Mouse (Mus musculus): Measurements from ENCODE around the gene Ddx41.

Ddx41 gene

DNA sequence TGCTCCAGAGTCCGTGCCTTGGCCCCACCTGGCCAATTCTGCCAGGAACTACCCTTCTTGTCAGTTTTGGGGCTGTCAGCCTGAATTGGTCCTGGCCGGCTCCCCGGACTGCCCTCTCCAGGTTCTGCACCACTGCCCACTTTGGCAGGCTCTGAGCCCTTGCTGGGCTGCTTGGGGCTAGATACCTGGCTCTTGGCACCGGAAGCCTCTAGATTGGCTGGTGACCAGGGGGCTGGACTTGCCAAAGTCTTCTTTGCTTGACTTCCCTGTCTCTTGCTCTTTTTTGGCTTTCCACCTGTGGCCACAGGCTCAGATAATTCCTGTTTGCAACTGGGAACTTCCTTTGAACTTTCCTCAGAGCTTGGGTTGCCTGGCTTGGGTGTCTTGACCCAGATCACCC lies 6.4 kb upstream of the Ddx41 start:
- DNase-seq (ENCODE audit: low spot score in 2 of 2) = no peak

DNA sequence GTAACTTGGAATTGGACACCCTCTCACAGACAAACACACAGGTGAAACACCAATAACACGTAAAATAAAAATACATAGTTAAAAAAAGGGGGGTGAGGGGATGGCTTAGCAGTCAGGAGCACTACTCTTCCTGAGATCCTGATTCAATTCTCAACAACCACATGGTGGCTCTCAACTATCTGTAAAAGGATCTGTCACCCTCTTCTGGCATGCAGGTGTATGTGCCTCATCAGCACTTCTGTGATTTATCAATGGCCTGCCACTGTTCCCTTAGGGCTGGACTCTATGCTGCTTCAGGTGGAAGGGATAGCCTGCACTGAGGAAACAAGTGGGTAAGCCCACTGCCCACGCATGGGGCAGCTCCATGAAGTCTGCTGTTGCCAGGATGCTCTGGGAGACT lies 4.5 kb upstream of the Ddx41 start:
- DNase-seq (ENCODE audit: low spot score in 2 of 2) = no peak

DNA sequence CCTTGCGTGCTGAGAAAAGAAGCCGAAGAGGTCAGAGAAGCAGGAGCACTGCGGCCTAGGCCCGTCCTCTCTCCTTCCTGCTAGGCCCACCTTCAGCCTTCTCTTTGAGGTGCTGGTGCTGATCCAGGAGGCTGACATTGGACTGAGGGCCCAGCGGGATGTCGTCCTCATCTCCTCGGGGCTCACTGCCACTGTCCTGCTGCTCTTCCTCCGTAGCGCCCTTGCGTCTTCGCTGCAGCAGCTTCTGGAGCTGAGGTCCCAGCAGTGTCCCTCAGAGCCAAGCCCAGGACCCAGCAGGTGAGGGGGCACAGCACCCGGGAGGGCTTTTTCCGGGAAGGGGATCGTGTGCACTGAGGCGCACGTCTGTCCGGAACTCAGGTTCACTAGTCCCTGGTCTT lies 663 bp downstream of the Ddx41 start:
- no peak for DNase-seq (ENCODE audit: low spot score in 2 of 2)

GRCm38 (mm10) chr13:55535191-55535590 lies 1.3 kb downstream of the Ddx41 start:
- no peak for DNase-seq (ENCODE audit: low spot score in 2 of 2)

- no peak for DNase-seq (ENCODE audit: low spot score in 2 of 2)
These were observed 7.1 kb downstream of the Ddx41 start, which contains the start of gene Dok3 for GRCm38 (mm10) chr13:55529198-55529915. Gene Dok3, minus strand, starts transcription at chr13:55529296.

DNA sequence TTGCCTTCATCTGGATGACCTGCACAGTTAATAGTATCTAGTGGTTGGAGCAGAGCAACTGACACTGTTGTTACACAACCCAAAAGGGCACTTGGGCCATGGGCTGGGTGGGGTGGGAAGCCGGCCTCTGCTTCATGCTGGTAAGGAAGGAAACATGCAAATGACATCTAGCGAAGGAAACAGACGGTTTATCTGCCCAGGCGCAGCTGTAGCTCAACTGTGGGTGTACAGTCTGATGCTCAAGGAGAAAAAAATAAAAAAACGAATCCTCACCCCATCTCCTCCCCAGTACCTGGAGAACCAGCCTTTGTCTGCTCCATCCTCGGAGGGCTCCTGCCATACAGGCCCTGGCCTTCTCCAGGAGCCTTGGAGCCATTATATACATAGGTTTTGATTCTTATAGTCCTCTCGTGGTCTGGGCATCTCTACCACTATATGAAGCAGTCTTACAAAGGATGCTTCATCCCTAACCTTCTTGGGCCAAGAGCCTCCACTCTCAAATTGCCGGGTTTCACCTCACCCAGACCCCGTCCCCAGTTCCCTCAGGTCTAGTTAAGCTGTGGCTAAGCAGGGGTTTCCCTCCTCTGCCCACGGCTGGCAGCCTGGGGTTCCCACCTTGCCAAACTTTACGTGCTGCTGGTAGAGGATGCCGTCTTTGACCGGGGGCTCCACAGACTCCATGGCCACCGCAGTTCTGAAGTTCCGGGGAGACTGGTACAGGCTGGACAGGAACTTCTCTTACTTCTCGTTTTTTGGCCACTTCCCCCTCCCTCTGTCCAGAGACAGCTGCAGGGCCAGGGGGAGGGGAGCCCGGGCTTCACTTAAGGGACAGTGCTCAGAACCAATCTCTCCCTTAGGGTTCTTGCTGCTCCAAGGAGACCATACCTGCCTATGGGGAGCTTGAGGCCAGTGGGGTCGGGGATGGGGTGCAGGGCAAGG lies 8.4 kb downstream of the Ddx41 start:
- no peak for DNase-seq (ENCODE audit: low spot score in 2 of 2)

DNA sequence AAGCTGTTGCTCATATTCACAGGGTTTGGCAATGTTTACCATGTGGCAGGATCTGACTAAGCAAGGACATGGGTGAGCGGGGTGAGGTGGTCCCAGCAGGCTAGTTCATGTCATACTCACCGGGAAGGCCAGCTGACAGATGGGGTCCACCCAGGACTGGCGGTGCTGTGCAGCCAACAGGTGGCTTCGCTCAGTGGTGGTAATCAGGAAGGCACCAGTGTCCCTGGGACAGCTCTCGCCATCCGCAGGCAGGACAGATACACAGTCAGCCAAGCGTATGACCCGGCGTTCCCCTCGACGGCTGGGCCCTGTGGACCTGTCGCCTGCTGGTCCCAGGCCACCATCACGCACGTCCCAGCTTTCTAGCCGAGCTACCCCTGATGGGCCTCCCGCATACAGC lies 9.2 kb downstream of the Ddx41 start:
- no peak for DNase-seq (ENCODE audit: low spot score in 2 of 2)

GRCm38 (mm10) chr13:55525733-55526553 lies 10.5 kb downstream of the Ddx41 start:
- no peak for DNase-seq (ENCODE audit: low spot score in 2 of 2)

DNA sequence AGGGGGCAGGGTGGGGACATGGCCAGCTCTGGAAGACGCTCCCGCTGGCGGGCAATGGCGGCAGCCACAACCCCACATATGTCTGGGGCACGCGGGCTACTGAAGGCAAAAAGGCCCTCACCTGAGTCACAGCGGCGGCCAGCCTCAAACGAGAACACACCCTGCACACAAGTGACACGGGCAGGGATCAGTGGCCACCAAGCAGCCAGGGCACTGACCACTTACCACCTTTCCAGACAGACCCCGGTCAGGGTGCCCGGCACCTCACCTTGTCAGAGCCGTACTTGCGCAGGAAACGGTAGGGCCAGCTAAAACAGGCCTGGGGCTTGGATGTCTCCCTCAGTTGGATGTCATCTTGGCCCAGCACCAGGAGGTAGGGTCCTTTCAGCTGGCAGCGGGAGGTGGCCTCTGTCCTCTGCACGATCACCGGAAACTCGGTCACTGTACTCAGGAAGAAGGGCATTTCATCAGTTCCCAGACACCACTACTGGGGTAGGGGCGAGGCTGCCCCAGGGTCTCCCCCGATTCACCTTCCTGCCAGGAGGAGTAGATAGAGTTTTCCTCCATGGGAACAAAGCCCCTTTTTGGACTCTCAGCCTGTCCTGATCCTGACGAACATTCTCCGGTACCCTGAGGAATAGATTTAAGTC lies 12.4 kb downstream of the Ddx41 start:
- no peak for DNase-seq (ENCODE audit: low spot score in 2 of 2)

GRCm38 (mm10) chr13:55523278-55523677 lies 13.2 kb downstream of the Ddx41 start:
- DNase-seq (ENCODE audit: low spot score in 2 of 2) = no peak

DNA sequence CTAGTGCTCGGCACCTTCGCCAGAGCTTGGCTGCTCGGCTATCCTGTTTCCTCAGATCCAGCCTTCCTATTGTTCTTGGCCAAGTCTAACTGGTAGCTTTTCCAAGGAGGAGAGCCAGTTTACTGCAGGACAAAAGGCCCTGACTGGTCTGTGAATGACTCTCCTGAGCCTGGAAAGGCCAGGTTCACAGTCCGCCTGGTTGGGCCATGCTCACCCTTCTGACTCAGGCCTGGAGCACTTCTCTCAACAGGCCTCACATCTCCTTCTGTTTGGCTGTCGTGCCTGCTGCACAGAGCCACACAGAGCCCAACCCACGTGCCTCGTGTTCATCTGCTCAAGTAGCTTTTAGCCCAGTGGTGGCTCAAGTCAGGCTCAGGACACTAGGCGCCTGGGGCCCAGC lies 13.7 kb downstream of the Ddx41 start:
- DNase-seq (ENCODE audit: low spot score in 2 of 2) = no peak

DNA sequence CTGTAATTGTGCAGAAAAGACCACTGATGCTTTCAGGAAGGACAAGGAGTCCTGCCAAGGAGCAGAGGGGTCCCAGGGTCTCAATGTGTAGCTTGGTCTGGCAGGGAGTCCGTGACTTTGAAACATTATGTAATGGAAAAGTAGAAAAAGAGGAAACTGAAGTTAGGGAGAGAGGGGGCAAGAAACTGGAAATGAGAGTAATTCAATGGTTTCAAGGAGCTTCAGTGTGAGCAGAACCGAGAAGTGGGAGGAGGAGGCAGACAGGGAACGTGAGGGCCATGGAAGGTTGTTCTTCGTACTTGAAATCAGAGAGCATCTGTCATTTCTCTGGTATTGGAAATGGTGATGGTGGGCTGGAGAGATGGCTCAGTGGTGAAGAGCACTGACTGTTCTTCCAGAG lies 16.9 kb downstream of the Ddx41 start:
- DNase-seq (ENCODE audit: low spot score in 2 of 2) = no peak

GRCm38 (mm10) chr13:55516955-55517354 lies 19.5 kb downstream of the Ddx41 start:
- peak; percentile 76 to 90 for DNase-seq (ENCODE audit: low spot score in 2 of 2)

GRCm38 (mm10) chr13:55513828-55514227 lies 22.6 kb downstream of the Ddx41 start:
- no peak for DNase-seq (ENCODE audit: low spot score in 2 of 2)

- peak; percentile 92 to 93 for DNase-seq (ENCODE audit: low spot score in 2 of 2)
These were observed 23.2 kb downstream of the Ddx41 start, which contains the start of gene Pdlim7 for GRCm38 (mm10) chr13:55513111-55513748. Gene Pdlim7, minus strand, starts transcription at chr13:55513676.

- peak in 1 of 2 experiments; percentile 63 for DNase-seq (ENCODE audit: low spot score in 2 of 2)
These were observed 24.0 kb downstream of the Ddx41 start for GRCm38 (mm10) chr13:55512379-55513031.

DNA sequence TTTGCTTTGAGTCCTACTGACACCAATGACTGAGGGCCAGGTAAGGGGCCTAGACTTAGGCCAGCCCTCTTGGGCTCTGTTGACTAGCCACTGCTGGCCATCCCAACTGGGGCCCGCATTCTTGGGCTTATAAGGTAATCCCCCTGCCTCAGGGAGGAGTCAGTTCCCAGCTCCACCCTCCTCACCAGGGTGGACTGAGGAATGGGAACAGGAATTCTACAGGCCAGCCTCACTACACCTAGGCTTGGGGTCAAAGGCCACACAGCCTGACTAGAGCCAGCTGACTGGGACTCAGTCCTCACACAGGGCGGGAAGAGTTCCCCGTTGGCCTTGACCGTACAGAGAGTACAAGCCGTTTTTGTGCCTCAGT lies 25.0 kb downstream of the Ddx41 start:
- DNase-seq (ENCODE audit: low spot score in 2 of 2) = no peak

- peak; percentile 90 to 93 for DNase-seq (ENCODE audit: low spot score in 2 of 2)
These were observed 25.6 kb downstream of the Ddx41 start for GRCm38 (mm10) chr13:55510668-55511491.

DNA sequence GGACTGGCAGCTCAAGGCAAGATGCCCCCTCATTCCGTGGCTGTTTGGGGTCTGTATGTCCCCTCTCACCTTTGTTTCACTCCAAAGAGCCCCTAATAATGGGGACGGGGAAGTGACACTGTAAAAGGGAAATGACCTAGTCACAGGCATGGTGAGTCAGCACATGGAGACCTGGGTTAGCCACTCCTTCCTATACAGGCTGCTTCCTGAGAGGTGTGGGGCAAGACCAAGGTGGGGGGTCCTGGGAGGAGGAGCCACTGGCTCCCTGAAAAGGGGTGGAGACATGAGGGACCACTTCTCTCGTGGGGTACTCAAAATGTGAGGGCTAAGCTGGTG lies 26.2 kb downstream of the Ddx41 start:
- no peak for DNase-seq (ENCODE audit: low spot score in 2 of 2)

GRCm38 (mm10) chr13:55508531-55508930 lies 27.9 kb downstream of the Ddx41 start:
- no peak for DNase-seq (ENCODE audit: low spot score in 2 of 2)
